Mouse (Mus musculus): ENCODE results near the gene Prps1. TPM values are rescaled to one million over a fixed set of nuclear protein-coding genes. Genes with fewer than 3 reads are reported as not detected.
"Not testable (repeated sequence)": the region's sequence is repeated elsewhere in the genome, so short reads cannot be mapped to it uniquely, and the experiment has no call there.

The Prps1 gene
- total and polyA plus RNA-seq, 3 experiments, result 14.9 to 28.0 (median 24.5) TPM

DNA sequence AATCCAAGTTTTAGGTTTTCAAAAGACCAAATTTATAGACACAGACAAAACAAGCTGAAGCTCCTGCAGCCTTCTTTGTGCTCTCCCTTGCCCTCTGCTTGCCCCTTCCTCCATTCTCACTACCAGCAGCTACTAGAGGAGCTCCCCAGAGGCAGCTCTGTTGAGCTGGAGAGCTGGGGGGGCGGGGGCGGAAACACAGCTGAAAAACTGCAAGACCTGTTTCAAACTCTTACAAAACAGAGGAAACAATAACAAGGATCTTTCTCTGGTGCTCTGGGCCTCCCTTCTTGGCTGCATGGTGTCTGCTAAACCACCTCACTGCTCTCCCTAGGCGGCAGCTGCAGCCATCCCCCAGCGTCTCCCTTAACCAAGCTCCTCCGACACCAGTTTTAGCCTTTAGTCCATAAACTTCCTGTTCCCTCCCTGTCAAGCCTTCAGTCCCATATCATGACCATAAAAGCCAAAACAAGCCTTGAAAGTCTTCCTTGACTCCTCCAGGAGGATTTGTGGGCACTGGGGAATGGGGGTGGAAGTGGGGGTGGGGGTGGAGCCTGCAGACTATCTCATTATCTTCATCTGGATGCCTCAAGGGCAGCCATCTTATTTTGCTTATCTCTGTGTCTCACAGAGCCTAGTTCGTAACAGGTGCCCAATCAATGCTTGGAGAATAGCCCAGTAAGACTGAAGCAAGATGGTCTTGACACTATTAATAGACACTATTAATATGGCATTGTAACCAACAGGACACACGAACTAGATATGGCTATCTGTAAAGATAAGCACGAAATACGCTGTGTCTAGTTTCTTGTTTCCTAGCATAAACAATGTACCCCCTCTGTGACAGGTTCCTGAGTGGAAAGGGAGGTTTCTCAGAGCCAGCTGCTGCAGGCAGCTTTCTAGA, 45.2 kb downstream of the Prps1 start:
- no peaks in the 10 kb centered on the region for H3K36me3 ChIP-seq (ENCODE audit: control insufficient read depth, insufficient read depth, low read length)
- peak in 1 of 2 experiments; percentile 20 for DNase-seq
- peaks cover 10% of the 10 kb centered on the region for H3K4me1 ChIP-seq (ENCODE audit: control insufficient read depth, insufficient read depth, low read length)
- H3K9ac ChIP-seq (ENCODE audit: low read depth, low read length), result no peak overlapping the region
- intact Hi-C loops (cut with DNase I), result no loop called here
- H3K27me3 ChIP-seq (ENCODE audit: control insufficient read depth, insufficient read depth, low read length), result no peaks in the 10 kb centered on the region
- no peak for TF ChIP-seq POLR2A (IDR thresholded peaks at IDR 0.05; ENCODE audit: insufficient read depth, low read depth, low read length)
- TF ChIP-seq EP300 (IDR thresholded peaks at IDR 0.05; ENCODE audit: insufficient read depth, low read depth, low read length), result no peak
- 38% methylated on average over 9 of the region's 9 CpGs for WGBS
- no peak overlapping the region; the same call in 1 of the 2 replicates for H3K27ac ChIP-seq
- H3K4me3 ChIP-seq, result no peak overlapping the region
- H3K79me2 ChIP-seq (replicated peaks; ENCODE audit: control insufficient read depth, insufficient read depth, low read length), result no peaks in the 10 kb centered on the region

DNA sequence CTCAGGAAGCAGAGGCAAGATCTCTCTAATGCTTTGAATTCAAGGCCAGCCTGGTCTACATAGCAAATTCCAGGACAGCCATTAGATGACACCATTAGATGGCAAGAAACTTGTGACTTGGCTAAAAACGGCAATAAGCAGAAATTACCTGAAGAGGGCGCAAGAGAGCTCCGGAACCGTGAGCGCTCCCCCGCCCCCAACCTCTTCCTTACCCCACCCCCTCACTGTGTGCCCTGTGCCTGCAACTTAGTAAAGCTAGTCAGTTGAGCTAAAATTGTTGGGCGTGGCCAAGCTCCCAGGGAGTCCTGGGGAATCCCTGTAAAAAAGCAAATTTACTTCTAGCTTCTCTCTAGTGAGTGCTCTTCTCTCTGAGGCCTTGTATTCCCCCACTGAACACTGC, 47.5 kb downstream of the Prps1 start:
- Histone ChIP-seq H3K79me2 (replicated peaks; ENCODE audit: control insufficient read depth, insufficient read depth, low read length) (no peaks in the 10 kb centered on the region), H3K4me1 (ENCODE audit: control insufficient read depth, insufficient read depth, low read length) (peaks cover 10% of the 10 kb centered on the region), H3K36me3 (ENCODE audit: control insufficient read depth, insufficient read depth, low read length) (no peaks in the 10 kb centered on the region), H3K27ac (peak overlapping the region; percentile 31), H3K9ac (ENCODE audit: low read depth, low read length) (no peak overlapping the region), H3K27me3 (ENCODE audit: control insufficient read depth, insufficient read depth, low read length) (no peaks in the 10 kb centered on the region), H3K4me3 (no peak overlapping the region)
- peak; percentile 84 for TF ChIP-seq CTCF (IDR thresholded peaks at IDR 0.05)
- no peak for TF ChIP-seq EP300 (IDR thresholded peaks at IDR 0.05; ENCODE audit: insufficient read depth, low read depth, low read length)
- intact Hi-C loops (cut with DNase I), result loop anchor here (1.0 kb wide), 1 partner anchor 39 kb away; no protein-coding TSS in a partner anchor
- peak; percentile 67 to 74 for DNase-seq
- 17% methylated on average over 7 of the region's 7 CpGs for WGBS

DNA sequence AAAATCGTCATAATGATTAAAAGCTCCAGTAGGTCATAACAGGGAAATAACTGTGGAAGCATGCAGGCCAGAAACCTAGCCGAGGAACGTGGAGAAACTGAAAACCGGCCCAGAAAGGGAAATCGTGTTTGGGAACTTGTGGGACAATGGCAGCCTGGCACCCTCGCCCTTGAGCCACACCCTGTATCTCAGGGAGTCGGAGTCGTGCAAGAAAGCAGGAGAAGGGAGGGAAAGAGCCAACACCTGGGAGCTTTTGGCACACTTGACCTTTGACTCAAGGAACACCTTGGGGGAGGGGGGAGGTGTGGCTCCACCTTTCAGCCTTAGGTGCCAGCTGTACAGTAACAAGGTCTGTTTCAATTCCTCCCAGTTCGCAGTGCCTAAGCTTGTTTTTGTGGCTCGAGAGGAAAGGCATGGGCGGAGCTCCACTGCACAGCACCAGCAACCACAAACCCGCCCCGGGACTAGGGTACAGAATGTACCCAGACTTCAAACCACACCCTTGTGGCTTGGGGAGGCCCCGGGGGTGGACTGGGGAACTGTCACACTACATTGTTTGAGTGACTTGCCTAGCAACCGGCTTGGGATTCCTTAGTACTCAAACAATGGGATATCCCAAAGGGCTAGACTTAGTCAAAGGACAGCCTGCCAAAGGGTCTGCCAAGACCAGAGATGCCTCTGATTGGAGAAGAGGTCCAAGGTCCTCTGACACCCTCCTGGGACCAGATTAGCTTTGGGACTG, 49.3 kb downstream of the Prps1 start:
- Histone ChIP-seq H3K4me1 (ENCODE audit: control insufficient read depth, insufficient read depth, low read length) (peaks cover 14% of the 10 kb centered on the region), H3K4me3 (no peak overlapping the region), H3K36me3 (ENCODE audit: control insufficient read depth, insufficient read depth, low read length) (no peaks in the 10 kb centered on the region), H3K9ac (ENCODE audit: low read depth, low read length) (0 out of 2 replicates have a peak overlapping the region, but pooled peaks have one; percentile 35), H3K27me3 (ENCODE audit: control insufficient read depth, insufficient read depth, low read length) (no peaks in the 10 kb centered on the region), H3K27ac (peak overlapping the region; percentile 61), H3K79me2 (replicated peaks; ENCODE audit: control insufficient read depth, insufficient read depth, low read length) (no peaks in the 10 kb centered on the region)
- 50% methylated on average over 15 of the region's 15 CpGs for WGBS
- peak; percentile 78 to 90 for DNase-seq
- no peak for TF ChIP-seq CTCF (IDR thresholded peaks at IDR 0.05)
- TF ChIP-seq EP300 (IDR thresholded peaks at IDR 0.05; ENCODE audit: insufficient read depth, low read depth, low read length), result peak; percentile 96
- TF ChIP-seq POLR2A (IDR thresholded peaks at IDR 0.05; ENCODE audit: insufficient read depth, low read depth, low read length), result peak; percentile 52
- intact Hi-C loops (cut with DNase I), result no loop called here

DNA sequence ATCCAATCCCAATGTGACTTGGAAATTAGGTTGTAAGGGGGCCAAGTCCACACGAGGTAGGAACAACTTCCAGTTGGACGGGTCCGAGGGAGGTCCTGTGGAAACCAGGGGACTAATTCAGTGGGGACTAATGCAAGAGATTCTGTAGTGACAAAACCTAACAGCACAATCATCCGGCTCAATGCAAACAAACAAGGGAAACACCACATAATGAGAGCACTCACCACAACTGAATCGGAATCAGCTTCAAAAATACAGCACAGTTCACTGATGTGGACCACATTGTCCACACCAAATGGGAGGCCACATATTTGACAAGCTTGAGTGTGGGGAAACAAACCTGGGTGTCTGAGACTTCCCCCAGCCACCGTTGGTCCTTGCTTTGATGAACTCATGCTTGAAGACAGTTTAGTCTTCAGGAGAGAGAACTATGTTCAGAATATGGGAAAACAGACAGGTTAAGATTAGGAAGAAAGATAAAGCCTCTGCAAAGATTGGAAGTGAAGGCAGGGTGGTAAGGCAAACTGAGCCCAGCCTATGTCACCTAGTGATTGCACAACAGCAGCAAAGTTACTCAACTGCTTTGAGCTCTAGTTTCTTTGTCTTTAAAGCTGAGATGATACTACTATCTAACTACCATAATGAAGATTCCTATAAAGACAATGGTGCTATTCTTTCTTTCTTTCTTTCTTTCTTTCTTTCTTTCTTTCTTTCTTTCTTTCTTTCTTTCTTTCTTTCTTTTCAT, 50.2 kb downstream of the Prps1 start:
- Histone ChIP-seq H3K9ac (ENCODE audit: low read depth, low read length) (no peak overlapping the region), H3K27me3 (ENCODE audit: control insufficient read depth, insufficient read depth, low read length) (no peaks in the 10 kb centered on the region), H3K4me1 (ENCODE audit: control insufficient read depth, insufficient read depth, low read length) (peaks cover 15% of the 10 kb centered on the region), H3K79me2 (replicated peaks; ENCODE audit: control insufficient read depth, insufficient read depth, low read length) (no peaks in the 10 kb centered on the region), H3K27ac (peak overlapping the region; percentile 42), H3K36me3 (ENCODE audit: control insufficient read depth, insufficient read depth, low read length) (no peaks in the 10 kb centered on the region), H3K4me3 (no peak overlapping the region)
- TF ChIP-seq CTCF (IDR thresholded peaks at IDR 0.05), result no peak
- TF ChIP-seq EP300 (IDR thresholded peaks at IDR 0.05; ENCODE audit: insufficient read depth, low read depth, low read length), result no peak
- TF ChIP-seq POLR2A (IDR thresholded peaks at IDR 0.05; ENCODE audit: insufficient read depth, low read depth, low read length), result no peak
- WGBS, result 51% methylated on average over 6 of the region's 6 CpGs
- intact Hi-C loops (cut with DNase I), result no loop called here
- no peak for DNase-seq

DNA sequence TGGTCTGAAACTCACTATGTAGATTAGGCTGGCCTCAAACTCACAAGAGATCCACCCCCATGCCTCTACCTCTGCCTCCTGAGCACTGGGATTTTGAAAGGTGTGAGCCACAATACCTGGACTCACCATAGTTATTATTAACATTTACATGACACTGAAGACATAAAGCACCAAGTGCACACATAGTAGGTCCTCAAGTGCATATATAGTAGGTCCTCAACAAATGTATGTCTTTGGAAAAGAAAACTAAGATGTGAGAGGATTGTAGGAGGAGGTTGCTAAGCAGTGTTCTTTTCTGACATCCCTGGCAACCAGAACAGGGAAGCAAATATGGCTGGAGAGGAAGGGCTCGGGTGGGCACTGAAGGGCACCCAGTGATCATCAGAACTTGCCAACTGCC, 51.0 kb downstream of the Prps1 start:
- Histone ChIP-seq H3K79me2 (replicated peaks; ENCODE audit: control insufficient read depth, insufficient read depth, low read length) (no peaks in the 10 kb centered on the region), H3K4me1 (ENCODE audit: control insufficient read depth, insufficient read depth, low read length) (peaks cover 17% of the 10 kb centered on the region), H3K27ac (no peak overlapping the region), H3K27me3 (ENCODE audit: control insufficient read depth, insufficient read depth, low read length) (no peaks in the 10 kb centered on the region), H3K9ac (ENCODE audit: low read depth, low read length) (no peak overlapping the region), H3K4me3 (no peak overlapping the region), H3K36me3 (ENCODE audit: control insufficient read depth, insufficient read depth, low read length) (no peaks in the 10 kb centered on the region)
- intact Hi-C loops (cut with DNase I), result no loop called here
- 75% methylated on average over 1 of the region's 1 CpGs for WGBS
- DNase-seq, result no peak
- no peak for TF ChIP-seq POLR2A (IDR thresholded peaks at IDR 0.05; ENCODE audit: insufficient read depth, low read depth, low read length)
- TF ChIP-seq CTCF (IDR thresholded peaks at IDR 0.05), result no peak
- TF ChIP-seq EP300 (IDR thresholded peaks at IDR 0.05; ENCODE audit: insufficient read depth, low read depth, low read length), result no peak

DNA sequence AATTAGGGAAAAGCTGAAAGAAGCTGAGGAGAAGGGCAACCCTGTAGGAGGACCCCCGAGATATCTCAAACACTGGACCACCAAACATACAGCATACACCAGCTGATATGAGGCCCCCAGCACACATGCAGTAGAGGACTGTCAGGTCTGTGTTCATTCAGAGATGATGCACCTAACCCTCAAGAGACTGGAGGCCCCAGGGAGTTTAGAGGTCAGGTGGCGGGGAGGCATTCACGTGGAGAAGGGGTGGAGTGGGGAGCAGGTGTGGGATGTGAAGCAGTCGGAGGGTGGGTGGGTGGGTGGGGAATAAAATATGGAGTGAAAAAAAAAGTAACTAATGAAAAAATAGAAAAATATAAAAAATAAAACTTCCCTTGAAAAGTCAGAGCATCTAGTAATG, 52.4 kb downstream of the Prps1 start:
- WGBS, result 88% methylated on average over 4 of the region's 4 CpGs
- intact Hi-C loops (cut with DNase I), result not testable (repeated sequence)

More for the DNA sequence above, 52.4 kb downstream of the Prps1 start:
- peaks cover 22% of the 10 kb centered on the region for H3K4me1 ChIP-seq (ENCODE audit: control insufficient read depth, insufficient read depth, low read length)
- not testable (repeated sequence) for H3K27me3 ChIP-seq (ENCODE audit: control insufficient read depth, insufficient read depth, low read length); H3K9ac ChIP-seq (ENCODE audit: low read depth, low read length); H3K79me2 ChIP-seq (replicated peaks; ENCODE audit: control insufficient read depth, insufficient read depth, low read length); H3K36me3 ChIP-seq (ENCODE audit: control insufficient read depth, insufficient read depth, low read length); DNase-seq; H3K27ac ChIP-seq; H3K4me3 ChIP-seq
